Comparison of ENCODE assay signal across 7 mouse cellular contexts in the genomic region with DNA sequence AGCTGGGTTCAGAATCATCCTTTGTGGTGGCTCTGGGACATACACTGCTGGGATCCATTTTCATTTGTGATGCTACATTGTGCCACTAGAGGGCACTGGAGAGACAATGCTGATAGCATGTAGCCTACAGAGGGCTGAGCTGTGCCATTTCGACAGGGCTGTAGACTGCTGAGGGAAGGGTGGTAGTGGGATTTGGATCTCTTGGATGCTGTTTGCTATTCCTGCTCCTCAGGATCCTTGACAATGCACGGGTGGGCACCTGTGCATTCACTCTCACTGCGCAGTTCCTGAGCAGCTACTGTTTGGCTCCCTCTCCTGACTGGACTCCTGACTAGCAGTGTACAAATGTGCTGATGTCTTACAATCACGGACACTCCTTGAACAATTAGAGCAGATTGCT. TPM values are rescaled to one million over a fixed set of nuclear protein-coding genes. Genes with fewer than 3 reads are reported as not detected.
DNase-seq lines count a peak whose midpoint lies in the region; ATAC-seq and TF ChIP-seq lines count a peak whose summit lies in the region.

No protein-coding gene starts in this region.

- no peaks in the 10 kb centered on the region for H3K27me3 ChIP-seq in hindbrain, postnatal 0 days (ENCODE audit: insufficient read depth, low read length)

- no peaks in the 10 kb centered on the region for H3K9me3 ChIP-seq in hindbrain, postnatal 0 days (ENCODE audit: low read length)

- peaks cover 31% of the 10 kb centered on the region for H3K36me3 ChIP-seq in hindbrain, postnatal 0 days (ENCODE audit: insufficient read depth, low read length)

- H3K4me1 ChIP-seq in hindbrain, postnatal 0 days (ENCODE audit: insufficient read depth, low read length), result no peaks in the 10 kb centered on the region

- ATAC-seq in hindbrain, postnatal 0 days, result peak; percentile 91
- ATAC-seq in megakaryocyte progenitor cell, adult 5-6 weeks (replicated peaks; ENCODE audit: poor library complexity), result peak; percentile 68

- H3K9ac ChIP-seq in hindbrain, postnatal 0 days (replicated peaks; ENCODE audit: low read length), result no peak overlapping the region

- H3K27ac ChIP-seq in hindbrain, postnatal 0 days, result peak overlapping the region; percentile 51; the same call in 1 of the 2 replicates
- no peak overlapping the region for H3K27ac ChIP-seq in left cerebral cortex, adult 2 months

- 25% methylated on average over 4 of the region's 4 CpGs for WGBS in hindbrain, postnatal 0 days

- no peak overlapping the region for H3K4me2 ChIP-seq in hindbrain, postnatal 0 days (ENCODE audit: low read depth, low read length)

- peak; percentile 99 for TF ChIP-seq CTCF in hindbrain, postnatal 0 days (IDR thresholded peaks at IDR 0.05; ENCODE audit: low read depth)
- TF ChIP-seq CTCF in left cerebral cortex, adult 2 months (IDR thresholded peaks at IDR 0.05), result peak; percentile 93

- no peak overlapping the region for H3K4me3 ChIP-seq in hindbrain, postnatal 0 days (ENCODE audit: low read length)
- no peak overlapping the region for H3K4me3 ChIP-seq in left cerebral cortex, adult 2 months

- intact Hi-C loops in left cerebral cortex, adult 2 months (cut with DNase I), result no loop called here

- DNase-seq in ZHBTc4 (ENCODE audit: low read depth, low spot score), result peak; percentile 86
- DNase-seq in cerebellum, postnatal 25 days, result peak; percentile 80 to 91
- DNase-seq in gastrocnemius, adult 18-20 months (ENCODE audit: low spot score), result peak; percentile 80
- DNase-seq in hindbrain, postnatal 0 days (ENCODE audit: low spot score), result peak; percentile 94
- peak; percentile 73 to 78 for DNase-seq in left cerebral cortex, adult 2 months (ENCODE audit: extremely low spot score in 1 of 2, low spot score in 2 of 2)
- peak; percentile 73 for DNase-seq in right cerebral cortex, postnatal 25 days

RNA-seq across cellular contexts. Expression of gene Capn15, which starts 23.9 kb away (rescaled TPM):
- 1 to 10 TPM; 4.4 to 6.5 TPM for total RNA-seq in gastrocnemius, adult 18-20 months (2021)
- total RNA-seq in hindbrain, postnatal 0 days (2014; rRNA removed), result 35.1 and 41.4 TPM in 2 replicates
- polyA plus RNA-seq in hindbrain, postnatal 0 days (2015; fragmentation: Nextera tagmentation; extraction: Ambion mirVana), result 19.0 and 20.1 TPM in 2 replicates
- total RNA-seq in left cerebral cortex, adult 2 months (2021), result 10 to 100 TPM; 53.9 to 59.3 TPM
- total RNA-seq in megakaryocyte progenitor cell, adult 5-6 weeks (2015), result 8.6 and 11.2 TPM in 2 replicates
- total RNA-seq in megakaryocyte progenitor cell, adult 5-6 weeks (2017), result 2.4 and 3.3 TPM in 2 replicates

RNA-seq across cellular contexts. Expression of gene A930017K11Rik, which starts 57.2 kb away (rescaled TPM):
- not detected for total RNA-seq in gastrocnemius, adult 18-20 months (2021)
- 5.6 and 7.2 TPM in 2 replicates for total RNA-seq in hindbrain, postnatal 0 days (2014; rRNA removed)
- 4.4 and 5.0 TPM in 2 replicates for polyA plus RNA-seq in hindbrain, postnatal 0 days (2015; fragmentation: Nextera tagmentation; extraction: Ambion mirVana)
- total RNA-seq in left cerebral cortex, adult 2 months (2021), result under 1 TPM; 0.26 to 0.27 TPM
- total RNA-seq in megakaryocyte progenitor cell, adult 5-6 weeks (2015), result not detected in 2 replicates
- total RNA-seq in megakaryocyte progenitor cell, adult 5-6 weeks (2017), result not detected in 2 replicates

RNA-seq across cellular contexts. Expression of gene Rab11fip3, which starts 59.8 kb away (rescaled TPM):
- 10 to 100 TPM; 88.9 to 96.2 TPM for total RNA-seq in gastrocnemius, adult 18-20 months (2021)
- 34.7 and 41.9 TPM in 2 replicates for total RNA-seq in hindbrain, postnatal 0 days (2014; rRNA removed)
- 16.6 and 17.9 TPM in 2 replicates for polyA plus RNA-seq in hindbrain, postnatal 0 days (2015; fragmentation: Nextera tagmentation; extraction: Ambion mirVana)
- 100 to 1,000 TPM; 114 to 119 TPM for total RNA-seq in left cerebral cortex, adult 2 months (2021)
- 0.69 and 1.6 TPM in 2 replicates for total RNA-seq in megakaryocyte progenitor cell, adult 5-6 weeks (2015)
- 0.83 and 1.9 TPM in 2 replicates for total RNA-seq in megakaryocyte progenitor cell, adult 5-6 weeks (2017)

Comparison
In these comparisons a context has a peak if more than half of its experiments do, and no peak if none do; other contexts are left out.
1. RNA of gene Rab11fip3, which starts 59.8 kb away (total RNA-seq): 114 to 119 TPM in left cerebral cortex, adult 2 months, 88.9 to 96.2 TPM in gastrocnemius, adult 18-20 months and 34.7 to 41.9 TPM in hindbrain, postnatal 0 days; 0.69 to 1.9 TPM in megakaryocyte progenitor cell, adult 5-6 weeks; every median in the first group is over 10 times any median in the second.
2. Peak in every context shown above with its lines, with median percentiles within 50 percentile points of each other: DNase-seq.